Mouse (Mus musculus) limb, embryonic 14.5 days (tissue): ENCODE measurements at regions not wholly inside any gene's neighbourhood (a gene's known extent, or its start where the extent isn't known, plus 50 kb on each side); places are given as distances from the start of the nearest gene placed in this dataset.

Source experiments
- ATAC-seq: fragments of 200-750 bp; cut with Nextera tagmentation; 2 replicates; pipeline ENCODE4 v1.8.0; 2017; ENCODE audit warnings: low read depth, moderate number of reproducible peaks, moderate TSS enrichment; ENCODE audit not compliant: low FRiP score
- DNase-seq: peaks from one replicate; pipeline ENCODE4 v3.0.0-alpha.2; 2015; ENCODE audit warnings: low spot score
- H3K27ac ChIP-seq: fragments of 300-500 bp; sonication (generic); replicated peaks from 2 replicates; pipeline ENCODE4 v1.5.1; 2014; ENCODE audit warnings: low read depth, mild to moderate bottlenecking, low read length, moderate library complexity, mixed read lengths
- H3K27me3 ChIP-seq: fragments of 300-500 bp; sonication (generic); 2 replicates; pipeline ENCODE4 v1.6.1; 2014; ENCODE audit warnings: low read length, mixed read lengths; ENCODE audit not compliant: control insufficient read depth, insufficient read depth
- H3K36me3 ChIP-seq: fragments of 300-500 bp; sonication (generic); 2 replicates; pipeline ENCODE4 v1.6.1; 2014; ENCODE audit warnings: mild to moderate bottlenecking, low read length, moderate library complexity, mixed read lengths; ENCODE audit not compliant: control insufficient read depth, insufficient read depth
- H3K4me1 ChIP-seq: fragments of 300-500 bp; sonication (generic); 2 replicates; pipeline ENCODE4 v1.6.1; 2014; ENCODE audit warnings: antibody characterized with exemption, low read length, mixed read lengths; ENCODE audit not compliant: control insufficient read depth, insufficient read depth
- H3K4me2 ChIP-seq: fragments of 300-500 bp; sonication (generic); replicated peaks from 2 replicates; pipeline ENCODE4 v1.6.1; 2014; ENCODE audit warnings: low read depth, mild to moderate bottlenecking, low read length, moderate library complexity; ENCODE audit not compliant: severe bottlenecking
- H3K4me3 ChIP-seq: fragments of 300-500 bp; sonication (generic); replicated peaks from 2 replicates; pipeline ENCODE4 v1.5.1; 2014; ENCODE audit warnings: low read length
- H3K9ac ChIP-seq: fragments of 300-500 bp; sonication (generic); 2 replicates; pipeline ENCODE4 v1.6.1; 2014; ENCODE audit warnings: mild to moderate bottlenecking, low read depth, low read length, moderate library complexity; ENCODE audit not compliant: severe bottlenecking
- H3K9me3 ChIP-seq: fragments of 300-500 bp; sonication (generic); 2 replicates; pipeline ENCODE4 v1.6.1; 2016; ENCODE audit warnings: low read length; ENCODE audit not compliant: control insufficient read depth
- POLR2A ChIP-seq: fragments of 200-500 bp; IDR thresholded peaks from 2 replicates; pipeline ENCODE4 v1.8.0; 2012; ENCODE audit warnings: inconsistent platforms, mild to moderate bottlenecking, moderate library complexity, borderline replicate concordance; ENCODE audit not compliant: insufficient read depth, insufficient read length; ENCODE audit errors: extremely low read depth
- WGBS: fragments of 180-500 bp; shearing (Covaris S2); extraction: QIAGEN DNeasy Blood & Tissue Kit; methylation state at CpG from one replicate; pipeline ENCODE4 v1.1.7; 2014; 5-methylcytosine and 5-hydroxymethylcytosine counted together

- Histone ChIP-seq H3K9me3 (no peaks in the 10 kb centered on the region), H3K4me1 (no peaks in the 10 kb centered on the region), H3K4me3 (no peak overlapping the region), H3K9ac (no peak overlapping the region), H3K4me2 (no peak overlapping the region), H3K27me3 (no peaks in the 10 kb centered on the region), H3K27ac (no peak overlapping the region), H3K36me3 (no peaks in the 10 kb centered on the region)
- 77% methylated on average over 10 of the region's 10 CpGs for WGBS
- DNase-seq (no peak), ATAC-seq (no peak)
- no peak for TF ChIP-seq POLR2A
Measured at GRCm38 (mm10) chr17:9725704-9726469, 56.4 kb upstream of the Pabpc6 start.

GRCm38 (mm10) chr17:9723484-9723883 lies 54.0 kb upstream of the Pabpc6 start:
- no peak for ATAC-seq
- DNase-seq: peak; percentile 29

GRCm38 (mm10) chr17:9722709-9723108 lies 53.2 kb upstream of the Pabpc6 start:
- 8% methylated on average over 4 of the region's 4 CpGs for WGBS
- no peak overlapping the region for H3K4me2 ChIP-seq
- no peak overlapping the region for H3K9ac ChIP-seq
- no peaks in the 10 kb centered on the region for H3K27me3 ChIP-seq
- no peaks in the 10 kb centered on the region for H3K4me1 ChIP-seq
- H3K36me3 ChIP-seq: no peaks in the 10 kb centered on the region
- no peak for ATAC-seq
- no peaks in the 10 kb centered on the region for H3K9me3 ChIP-seq
- no peak overlapping the region for H3K4me3 ChIP-seq
- H3K27ac ChIP-seq: no peak overlapping the region
- no peak for DNase-seq
- no peak for TF ChIP-seq POLR2A

More at GRCm38 (mm10) chr17:9723484-9723883, 54.0 kb upstream of the Pabpc6 start:
- H3K36me3 ChIP-seq: no peaks in the 10 kb centered on the region
- WGBS: 49% methylated on average over 4 of the region's 4 CpGs
- H3K27me3 ChIP-seq: no peaks in the 10 kb centered on the region
- H3K9me3 ChIP-seq: no peaks in the 10 kb centered on the region
- TF ChIP-seq POLR2A: no peak
- H3K4me2 ChIP-seq: no peak overlapping the region
- H3K4me3 ChIP-seq: no peak overlapping the region
- no peak overlapping the region for H3K9ac ChIP-seq
- no peaks in the 10 kb centered on the region for H3K4me1 ChIP-seq
- H3K27ac ChIP-seq: no peak overlapping the region
